Mouse (Mus musculus) myocyte (in vitro differentiated cells): Measurements from ENCODE around the gene Macrod1. TPM values are rescaled to one million over a fixed set of nuclear protein-coding genes. Genes with fewer than 3 reads are reported as not detected.

ENCODE experiments used
- H3K27me3 ChIP-seq: one replicate; pipeline ENCODE4 v1.6.1; 2011; ENCODE audit not compliant: control insufficient read depth, insufficient read depth, insufficient read length
- H3K36me3 ChIP-seq: one replicate; pipeline ENCODE4 v1.6.1; 2011; ENCODE audit not compliant: control insufficient read depth, insufficient read depth
- H3K4me2 ChIP-seq: one replicate; pipeline ENCODE4 v1.6.1; 2011; ENCODE audit warnings: low read depth, control low read depth
- H3K4me3 ChIP-seq: one replicate; pipeline ENCODE4 v1.5.1; 2011; ENCODE audit warnings: mild to moderate bottlenecking, control low read depth, moderate library complexity
- H3K79me2 ChIP-seq: one replicate; pipeline ENCODE4 v1.6.1; 2011; ENCODE audit not compliant: control insufficient read depth, insufficient read depth
- H3ac ChIP-seq: one replicate; pipeline ENCODE4 v1.6.1; 2011; ENCODE audit not compliant: control insufficient read depth, insufficient read length
- CEBPB ChIP-seq: IDR thresholded peaks from 2 replicates; pipeline ENCODE4 v1.6.1; 2011; ENCODE audit warnings: mild to moderate bottlenecking, moderate library complexity; ENCODE audit not compliant: poor library complexity, insufficient read depth, severe bottlenecking
- E2F4 ChIP-seq: IDR thresholded peaks from one replicate; pipeline ENCODE4 v1.6.1; 2011; ENCODE audit warnings: mild to moderate bottlenecking, control low read depth, moderate library complexity; ENCODE audit not compliant: insufficient read depth
- MAX ChIP-seq: IDR thresholded peaks from one replicate; pipeline ENCODE4 v1.6.1; 2011; ENCODE audit warnings: low read depth, mild to moderate bottlenecking, control low read depth
- MYOD1 ChIP-seq, 3 experiments: IDR thresholded peaks; one replicate each; pipeline ENCODE4 v1.6.1; 2011; ENCODE audit warnings: control low read depth in 2 of 3, low read depth in 2 of 3, mild to moderate bottlenecking in 2 of 3, moderate library complexity in 1 of 3; ENCODE audit not compliant: insufficient read length in 2 of 3, control insufficient read depth in 1 of 3
- MYOG ChIP-seq, 3 experiments: IDR thresholded peaks; one replicate each; pipeline ENCODE4 v1.6.1; 2011; ENCODE audit warnings: control low read depth in 2 of 3, low read depth in 2 of 3, mild to moderate bottlenecking in 2 of 3; ENCODE audit not compliant: insufficient read length in 2 of 3, control insufficient read depth in 1 of 3, insufficient read depth in 1 of 3
- POLR2A ChIP-seq: IDR thresholded peaks from one replicate; pipeline ENCODE4 v1.6.1; 2011; ENCODE audit warnings: low read depth, mild to moderate bottlenecking, control low read depth, moderate library complexity; ENCODE audit not compliant: insufficient read length
- POLR2AphosphoS2 ChIP-seq: IDR thresholded peaks from one replicate; pipeline ENCODE4 v1.6.1; 2011; ENCODE audit warnings: low read depth, control low read depth; ENCODE audit not compliant: insufficient read length
- REST ChIP-seq: IDR thresholded peaks from one replicate; pipeline ENCODE4 v1.6.1; 2011; ENCODE audit warnings: mild to moderate bottlenecking, control low read depth, moderate library complexity; ENCODE audit not compliant: insufficient read depth, insufficient read length
- SRF ChIP-seq: IDR thresholded peaks from one replicate; pipeline ENCODE4 v1.6.1; 2011; ENCODE audit warnings: low read depth; ENCODE audit not compliant: control insufficient read depth, insufficient read length
- TCF12 ChIP-seq: IDR thresholded peaks from one replicate; pipeline ENCODE4 v1.6.1; 2011; ENCODE audit warnings: mild to moderate bottlenecking, control low read depth; ENCODE audit not compliant: poor library complexity, insufficient read depth, severe bottlenecking
- TCF3 ChIP-seq: IDR thresholded peaks from one replicate; pipeline ENCODE4 v1.6.1; 2011; ENCODE audit warnings: low read depth, control low read depth; ENCODE audit not compliant: insufficient read length
- USF1 ChIP-seq: IDR thresholded peaks from one replicate; pipeline ENCODE4 v1.6.1; 2011; ENCODE audit warnings: low read depth, mild to moderate bottlenecking, control low read depth, moderate library complexity
- polyA plus RNA-seq: library from polyadenylated mRNA; unstranded; fragments of >200 nt; fragmentation: generic; extraction: Trizol; gene quantifications from one replicate; pipeline ENCODE4 v1.2.1, GENCODE M21; 2012; ENCODE audit warnings: missing spikeins

Gene Macrod1
- polyA plus RNA-seq, 1 experiment, result 82.4 TPM

DNA sequence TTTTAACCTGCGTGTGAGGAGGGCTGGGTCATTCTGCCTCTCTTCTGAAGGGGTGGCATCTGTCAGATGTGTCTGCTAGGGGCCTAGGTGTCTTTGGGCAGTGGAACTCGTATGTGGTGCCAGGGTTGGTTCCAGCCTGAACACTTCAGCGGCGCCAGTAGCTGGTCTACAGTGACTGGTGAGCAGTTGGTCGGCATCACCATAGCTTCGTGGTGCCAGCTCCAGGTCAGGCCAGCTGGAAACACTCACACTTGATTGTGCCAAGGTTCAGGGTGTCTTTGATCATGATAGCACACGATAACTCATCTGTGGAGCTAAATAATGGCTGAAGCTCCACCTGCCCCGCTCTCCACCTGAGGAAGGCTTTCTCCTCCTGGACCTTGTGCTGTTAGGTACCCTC is 6.3 kb downstream of the Macrod1 start:
- Histone ChIP-seq H3K4me2 (no peak overlapping the region), H3ac (no peak overlapping the region), H3K36me3 (no peaks in the 10 kb centered on the region), H3K4me3 (no peak overlapping the region), H3K27me3 (no peaks in the 10 kb centered on the region), H3K79me2 (no peaks in the 10 kb centered on the region)
- no peak for TF ChIP-seq TCF12
- TF ChIP-seq MAX, result no peak
- TF ChIP-seq POLR2AphosphoS2, result no peak

GRCm38 (mm10) chr19:7064571-7064970 is 8.0 kb downstream of the Macrod1 start:
- H3K27me3 ChIP-seq, result no peaks in the 10 kb centered on the region

GRCm38 (mm10) chr19:7066034-7066827 is 9.6 kb downstream of the Macrod1 start:
- H3K4me3 ChIP-seq, result no peak overlapping the region
- no peaks in the 10 kb centered on the region for H3K36me3 ChIP-seq
- H3K4me2 ChIP-seq, result peak overlapping the region; percentile 43
- TF ChIP-seq SRF (no peak), MYOG (IDR thresholded peaks at IDR 0.05; ENCODE audit: control insufficient read depth in 1 of 3, insufficient read depth in 1 of 3, insufficient read length in 2 of 3, low read depth in 2 of 3) (peak; percentile 73 to 91 (median 75)), USF1 (peak; percentile 80), TCF12 (peak; percentile 55), MAX (no peak), TCF3 (no peak), POLR2A (no peak), MYOD1 (IDR thresholded peaks at IDR 0.05; ENCODE audit: control insufficient read depth in 1 of 3, insufficient read length in 2 of 3, low read depth in 2 of 3) (peak; percentile 47 to 88 (median 86))
- H3K79me2 ChIP-seq, result no peaks in the 10 kb centered on the region
- no peak overlapping the region for H3ac ChIP-seq
- H3K27me3 ChIP-seq, result no peaks in the 10 kb centered on the region

More at GRCm38 (mm10) chr19:7064571-7064970, 8.0 kb downstream of the Macrod1 start:
- TF ChIP-seq MAX, result no peak
- no peak overlapping the region for H3K4me2 ChIP-seq
- no peaks in the 10 kb centered on the region for H3K79me2 ChIP-seq
- H3K4me3 ChIP-seq, result no peak overlapping the region
- H3K36me3 ChIP-seq, result no peaks in the 10 kb centered on the region
- H3ac ChIP-seq, result no peak overlapping the region

DNA sequence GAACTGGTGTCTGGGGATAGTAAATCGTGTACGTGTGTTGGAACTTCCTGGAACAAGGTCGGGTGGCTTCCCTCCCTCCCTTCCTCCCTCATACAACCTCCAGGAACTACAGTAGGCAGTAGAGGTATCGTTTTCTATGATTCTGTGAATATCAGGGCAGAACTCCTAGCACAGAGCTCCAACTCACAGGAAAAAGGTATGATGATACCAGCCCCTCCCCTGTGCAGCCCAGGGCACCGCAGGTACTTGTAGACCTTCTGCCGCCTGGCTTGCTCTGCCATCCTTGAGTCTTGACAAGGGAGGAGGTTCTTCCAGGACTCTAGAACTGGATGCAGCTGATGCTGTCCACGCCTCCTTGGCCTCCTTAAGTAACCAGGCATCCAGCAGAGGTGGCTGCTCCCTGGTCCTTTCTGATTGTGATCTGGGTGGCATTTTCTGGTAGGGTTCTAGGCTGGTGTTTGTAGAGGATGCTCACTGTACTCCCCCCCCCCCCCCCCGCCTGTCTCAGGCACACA is 10.3 kb downstream of the Macrod1 start:
- no peak overlapping the region for H3K4me3 ChIP-seq
- H3K36me3 ChIP-seq, result no peaks in the 10 kb centered on the region
- H3K4me2 ChIP-seq, result peak overlapping the region; percentile 43
- no peaks in the 10 kb centered on the region for H3K79me2 ChIP-seq
- no peaks in the 10 kb centered on the region for H3K27me3 ChIP-seq
- TF ChIP-seq POLR2AphosphoS2, result no peak
- no peak for TF ChIP-seq MYOD1 (IDR thresholded peaks at IDR 0.05; ENCODE audit: control insufficient read depth in 1 of 3, insufficient read length in 2 of 3, low read depth in 2 of 3)
- no peak for TF ChIP-seq POLR2A
- no peak for TF ChIP-seq SRF
- TF ChIP-seq E2F4, result no peak
- TF ChIP-seq CEBPB, result no peak
- no peak for TF ChIP-seq TCF3
- no peak for TF ChIP-seq TCF12
- TF ChIP-seq MAX, result no peak
- no peak for TF ChIP-seq USF1
- TF ChIP-seq MYOG (IDR thresholded peaks at IDR 0.05; ENCODE audit: control insufficient read depth in 1 of 3, insufficient read depth in 1 of 3, insufficient read length in 2 of 3, low read depth in 2 of 3), result no peak
- no peak for TF ChIP-seq REST
- no peak overlapping the region for H3ac ChIP-seq

DNA sequence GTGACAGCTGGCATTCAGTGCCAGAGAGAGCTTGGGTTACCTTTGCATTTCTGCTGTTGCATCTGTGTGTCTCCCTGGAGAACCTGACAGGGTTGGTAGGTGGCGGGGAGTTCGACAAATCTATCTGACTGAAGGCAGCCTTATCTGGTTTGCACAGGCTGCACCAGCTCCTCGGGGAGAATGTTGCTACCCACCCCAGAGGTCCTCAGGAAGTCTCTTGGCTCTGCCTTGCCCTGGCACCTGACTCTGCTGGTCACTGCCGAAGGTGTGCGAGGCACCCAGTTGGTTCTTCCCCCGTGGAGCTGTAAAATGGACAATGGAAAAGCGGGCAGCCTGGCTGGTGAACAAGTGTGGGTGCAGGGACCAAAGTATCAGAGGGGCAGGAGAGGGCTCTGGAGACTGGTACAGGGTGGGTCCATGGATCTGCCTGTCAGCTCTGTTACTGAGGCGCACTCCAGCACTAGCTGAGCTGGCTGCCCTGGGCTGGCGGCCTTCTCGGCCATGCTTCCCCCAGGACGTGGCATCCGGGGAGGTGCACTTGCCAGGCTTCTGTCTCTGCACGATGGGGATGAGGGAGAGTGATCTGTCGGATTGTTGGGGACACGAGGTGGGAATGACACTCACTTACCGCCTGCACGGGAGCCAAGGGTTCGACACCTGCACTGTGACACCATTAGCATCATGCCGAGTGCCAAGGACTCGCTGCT is 10.9 kb downstream of the Macrod1 start:
- Histone ChIP-seq H3K36me3 (no peaks in the 10 kb centered on the region), H3ac (no peak overlapping the region), H3K4me2 (no peak overlapping the region), H3K4me3 (no peak overlapping the region), H3K79me2 (no peaks in the 10 kb centered on the region), H3K27me3 (no peaks in the 10 kb centered on the region)
- TF ChIP-seq MYOG (IDR thresholded peaks at IDR 0.05; ENCODE audit: control insufficient read depth in 1 of 3, insufficient read depth in 1 of 3, insufficient read length in 2 of 3, low read depth in 2 of 3) (no peak), POLR2AphosphoS2 (no peak), POLR2A (no peak), SRF (no peak), CEBPB (no peak), REST (no peak), MAX (no peak), E2F4 (no peak), TCF12 (no peak)
